Mouse (Mus musculus): ENCODE results near the gene Hapln2.

DNA sequence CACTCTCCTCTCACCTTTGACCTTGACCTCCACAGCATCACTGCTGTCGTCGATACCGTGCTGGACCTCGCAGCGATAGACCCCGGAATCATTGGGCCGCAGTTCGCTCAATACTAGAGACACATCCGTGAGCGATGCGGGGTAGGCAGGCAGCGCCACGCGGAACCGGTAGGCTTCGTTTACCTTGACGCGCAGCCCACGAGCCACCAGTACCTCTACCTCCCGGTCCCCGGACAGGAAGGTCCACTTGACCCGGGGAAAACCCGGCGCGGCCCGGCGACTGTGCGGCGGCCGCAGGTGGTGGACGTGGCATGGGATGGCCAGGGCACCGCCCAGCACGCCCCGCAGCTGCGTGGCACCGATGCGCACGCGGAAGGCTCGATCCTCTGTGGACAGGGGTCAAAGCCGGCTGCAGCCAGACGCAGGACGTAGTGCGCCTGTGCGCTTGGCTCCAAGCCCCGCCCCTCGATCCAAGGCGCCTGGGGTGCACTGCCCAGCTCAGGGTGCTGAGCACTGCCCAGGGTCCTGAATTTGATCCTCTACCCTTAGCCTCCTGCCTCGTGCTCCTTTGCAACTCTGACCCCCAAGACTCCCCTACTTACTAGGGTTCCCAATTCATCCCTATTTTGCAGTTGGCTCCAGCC is 30.3 kb downstream of the Hapln2 start:
- TF ChIP-seq EP300 (IDR thresholded peaks at IDR 0.05; ENCODE audit: low read depth) (no peak), CTCF (IDR thresholded peaks at IDR 0.05; ENCODE audit: low read depth) (no peak)
